Mouse (Mus musculus) v-Abl transformed pro-B cells (cell line): ENCODE measurements around the gene Tedc1.

ENCODE experiments used
- in situ Hi-C, 2 experiments: fragments of 400-800 bp; cut with MboI; formaldehyde crosslinking; loops; one replicate each; pipeline ENCODE4 v1.15.1; 2025; ENCODE audit not compliant: unreplicated experiment in 2 of 2

The Tedc1 gene

GRCm38 (mm10) chr12:113151661-113152271, 4.5 kb upstream of the Tedc1 start:
- in situ Hi-C loops = no loop called here

GRCm38 (mm10) chr12:113152272-113152661, 4.0 kb upstream of the Tedc1 start:
- in situ Hi-C loops = no loop called here

GRCm38 (mm10) chr12:113152991-113153525, 3.2 kb upstream of the Tedc1 start:
- in situ Hi-C loops = no loop called here

- in situ Hi-C loops = no loop called here
Measured at GRCm38 (mm10) chr12:113153971-113154370, 2.2 kb upstream of the Tedc1 start.

GRCm38 (mm10) chr12:113154747-113155075, 1.5 kb upstream of the Tedc1 start:
- in situ Hi-C loops = no loop called here

- in situ Hi-C loops = no loop called here
Measured at GRCm38 (mm10) chr12:113155076-113155771, 997 bp upstream of the Tedc1 start.

GRCm38 (mm10) chr12:113156540-113156929, 314 bp downstream of the Tedc1 start:
- in situ Hi-C loops = no loop called here

- in situ Hi-C loops = no loop called here
Measured at GRCm38 (mm10) chr12:113157002-113157401, 781 bp downstream of the Tedc1 start.

GRCm38 (mm10) chr12:113157521-113157920, 1.3 kb downstream of the Tedc1 start:
- in situ Hi-C loops = no loop called here

GRCm38 (mm10) chr12:113157971-113158370, 1.8 kb downstream of the Tedc1 start:
- in situ Hi-C loops = no loop called here

- in situ Hi-C loops = no loop called here
Measured at GRCm38 (mm10) chr12:113163561-113164006, 7.4 kb downstream of the Tedc1 start.

GRCm38 (mm10) chr12:113168031-113168536, 11.9 kb downstream of the Tedc1 start:
- in situ Hi-C loops = no loop called here

- in situ Hi-C loops = no loop called here
Measured at GRCm38 (mm10) chr12:113176960-113177725, 20.9 kb downstream of the Tedc1 start.

- in situ Hi-C loops = loop anchor here in 1 of 2 experiments (10.0 kb wide), 1 partner anchor 176 kb away; the partner anchor contains the start of gene Brf1
Measured at GRCm38 (mm10) chr12:113181020-113181419, 24.8 kb downstream of the Tedc1 start.

GRCm38 (mm10) chr12:113184945-113185344, 28.7 kb downstream of the Tedc1 start:
- in situ Hi-C loops = loop anchor here (5.0 to 10.0 kb wide), 3 partner anchors 38 to 180 kb away; partner anchors contain the start of genes Crip1 (in 2 of the 2) and Brf1 (in 1 of the 2)

- in situ Hi-C loops = loop anchor here (5.0 to 10.0 kb wide), 3 partner anchors 38 to 181 kb away; partner anchors contain the start of genes Crip1 (in 2 of the 2) and Brf1 (in 1 of the 2)
Measured at GRCm38 (mm10) chr12:113185442-113186291, 29.4 kb downstream of the Tedc1 start, which contains the start of gene Tmem121. Gene Tmem121 (plus strand): TSS chr12:113185930.

GRCm38 (mm10) chr12:113186326-113187010, 30.2 kb downstream of the Tedc1 start:
- in situ Hi-C loops = loop anchor here (5.0 to 10.0 kb wide), 3 partner anchors 39 to 182 kb away; partner anchors contain the start of genes Crip1 (in 2 of the 2) and Brf1 (in 1 of the 2)

- in situ Hi-C loops = loop anchor here (5.0 to 10.0 kb wide), 3 partner anchors 40 to 182 kb away; partner anchors contain the start of genes Crip1 (in 2 of the 2) and Brf1 (in 1 of the 2)
Measured at GRCm38 (mm10) chr12:113187011-113187375, 30.8 kb downstream of the Tedc1 start.
